Mouse (Mus musculus): Measurements from ENCODE around the gene Slc25a11.

GRCm38 (mm10) chr11:70649185-70649734 is 2.0 kb upstream of the Slc25a11 start:
- TF ChIP-seq CTCF (IDR thresholded peaks at IDR 0.05; ENCODE audit: low read depth, low read length) = no peak
- peak; percentile 88; the same call in 1 of the 2 replicates for TF ChIP-seq POLR2AphosphoS5 (IDR thresholded peaks at IDR 0.05; ENCODE audit: insufficient replicate concordance, low read depth, low read length)
- no peak for TF ChIP-seq TAL1 (conservative IDR thresholded peaks at IDR 0.05; ENCODE audit: low read depth, low read length)
- no peak for TF ChIP-seq GATA1 (IDR thresholded peaks at IDR 0.05; ENCODE audit: borderline replicate concordance, low read length)

Data from G1E (cell line).